Mouse (Mus musculus) layer of hippocampus, adult 18-20 months (tissue): ENCODE measurements around the gene Synj2bp. TPM values are rescaled to one million over a fixed set of nuclear protein-coding genes. Genes with fewer than 3 reads are reported as not detected.
A peak's percentile ranks its signal among the peaks of the same experiment; 100 is the strongest.
"Not testable (repeated sequence)": the region's sequence is repeated elsewhere in the genome, so short reads cannot be mapped to it uniquely, and the experiment has no call there.

Experiments used
- DNase-seq, 2 experiments: peaks; one replicate each; pipeline ENCODE4 v3.0.0; 2022; ENCODE audit warnings: low spot score in 2 of 2
- long read RNA-seq: library from polyadenylated mRNA; stranded (forward); transcript quantifications from one replicate; pipeline ENCODE4 v2.0.0, GENCODE M21; 2021
- total RNA-seq, 2 experiments: library from RNA; stranded (reverse); gene quantifications; 2 replicates each; pipeline ENCODE4 v1.2.3; 2021

Synj2bp gene
- total RNA-seq: 10 to 100 TPM; 29.4 to 31.3 TPM
- long read RNA-seq, full-length matches to known transcripts: 29 of 31 reads
- long read RNA-seq, partial matches to known transcripts: 0 of 31 reads
- long read RNA-seq, other reads (novel, unspliced or antisense): 2 of 31 reads

DNA sequence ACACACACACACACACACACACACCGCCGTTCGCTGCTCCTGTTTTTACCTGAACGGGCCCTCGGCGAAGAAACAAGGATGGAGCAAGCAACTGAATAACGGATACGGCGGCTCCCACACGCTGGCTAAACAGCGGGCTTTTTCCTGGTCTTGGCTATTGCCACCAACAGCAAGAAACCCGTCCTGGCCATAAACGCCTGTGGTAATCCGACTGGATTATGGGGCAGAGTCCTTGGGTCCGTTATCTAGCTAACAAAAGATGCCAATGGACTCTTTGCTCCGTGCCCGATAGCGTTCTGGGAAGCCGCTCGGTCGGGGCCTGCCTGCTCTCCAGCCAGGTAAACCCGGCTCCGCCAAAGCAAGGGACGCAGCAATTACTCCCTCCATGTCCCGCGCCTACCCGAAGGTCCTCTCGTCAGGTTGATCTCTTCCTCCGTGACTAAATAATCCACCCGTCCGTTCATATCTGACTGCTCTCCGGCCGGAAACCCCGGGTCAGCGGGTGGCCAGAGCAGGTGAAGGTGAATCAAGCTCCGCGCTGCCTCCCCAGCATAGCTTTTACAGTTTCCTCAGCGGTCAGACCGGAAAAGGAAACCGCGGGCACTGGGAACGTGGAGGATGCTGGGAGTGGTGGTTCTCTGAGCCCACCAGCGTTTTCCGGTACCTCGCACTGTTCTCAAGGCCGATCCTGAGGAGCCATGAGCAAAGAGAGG is at the start of gene Synj2bp, which contains the start of gene Gm20498:
TSS of gene Synj2bp (minus strand) at position 596 of the 713 bp plus-strand sequence.
TSS of gene Gm20498 (minus strand) at position 590 of the 713 bp plus-strand sequence.
- DNase-seq: peak; percentile 81 to 89

DNA sequence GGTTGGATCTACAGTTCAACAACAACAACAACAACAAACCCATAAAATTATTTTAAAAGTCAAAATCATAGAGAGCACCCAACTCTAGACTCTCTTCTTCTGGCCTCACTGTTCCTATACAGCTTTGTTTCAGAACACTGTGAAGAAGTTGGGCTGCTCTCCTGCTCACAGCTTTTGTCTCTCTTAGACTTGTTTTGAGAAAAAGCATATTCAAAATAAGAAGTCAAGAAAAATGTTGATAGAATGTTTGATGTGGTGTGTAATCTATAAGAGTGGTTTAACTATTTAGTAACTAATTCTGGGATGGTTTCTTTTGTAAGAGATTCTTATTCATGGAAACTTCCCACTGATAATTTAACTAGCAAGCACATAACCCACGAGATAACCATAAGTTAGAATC is 35.7 kb upstream of the Synj2bp start, which contains the start of gene Adam21:
TSS of gene Adam21 (minus strand) at position 101 of the 400 bp plus-strand sequence.
- DNase-seq: no peak

DNA sequence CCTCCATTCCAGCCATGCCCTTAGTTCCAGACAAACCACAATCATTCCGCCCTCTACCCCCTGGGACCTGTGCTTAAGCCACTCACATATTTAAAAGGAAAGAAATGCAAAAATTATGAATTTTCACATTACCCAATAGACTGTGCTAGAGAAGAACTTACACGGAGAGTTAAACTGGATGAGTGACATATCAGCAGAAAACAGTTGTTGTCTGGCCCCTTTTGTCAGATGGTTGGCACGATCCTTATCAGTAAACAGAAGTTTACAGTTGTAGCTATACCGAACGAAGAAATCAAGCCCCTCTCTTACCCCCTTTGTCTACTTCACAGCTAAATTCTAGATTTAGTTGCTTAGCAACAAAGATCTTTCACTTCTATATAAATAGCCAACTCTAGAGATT is 35.2 kb upstream of the Synj2bp start:
- no peak for DNase-seq

DNA sequence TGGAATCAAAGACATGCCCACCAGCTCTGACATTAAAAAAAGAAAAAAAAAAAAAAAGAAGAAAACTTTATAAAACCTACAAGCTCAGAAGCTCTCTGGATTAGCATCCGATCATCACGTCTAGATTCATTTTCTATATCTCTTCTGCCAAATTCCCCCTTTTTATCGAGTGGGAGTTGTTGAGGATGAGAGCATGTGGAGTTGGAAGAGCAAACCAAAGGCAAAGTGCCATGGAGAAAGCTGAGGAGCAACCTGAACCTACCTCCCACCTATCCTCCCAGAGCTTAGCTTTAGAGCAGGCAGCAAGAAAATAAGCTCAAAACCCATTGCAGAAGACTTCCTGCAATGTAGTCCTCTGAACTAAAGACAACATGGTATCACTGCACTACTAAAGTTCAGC is 31.5 kb upstream of the Synj2bp start:
- DNase-seq: no peak

DNA sequence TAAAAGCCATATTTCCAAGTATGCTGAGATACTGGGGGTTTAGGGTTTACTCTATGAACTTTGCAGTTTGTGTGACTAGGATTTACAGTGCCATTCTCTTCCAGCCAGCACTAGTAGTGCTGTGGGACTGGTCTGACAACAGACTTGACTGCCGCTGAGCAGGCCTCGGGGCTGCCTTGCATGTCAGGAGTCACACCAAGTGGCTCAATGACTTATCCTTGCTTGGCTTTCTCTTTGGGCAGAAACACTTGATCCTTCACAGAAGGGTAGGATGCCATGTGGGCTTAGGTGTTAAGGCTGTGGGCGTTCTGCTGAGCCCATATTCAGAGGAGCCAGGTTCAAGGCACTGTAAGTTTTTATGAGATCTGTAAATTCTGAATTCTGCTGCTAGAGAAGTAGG is 16.6 kb upstream of the Synj2bp start:
- no peak for DNase-seq

DNA sequence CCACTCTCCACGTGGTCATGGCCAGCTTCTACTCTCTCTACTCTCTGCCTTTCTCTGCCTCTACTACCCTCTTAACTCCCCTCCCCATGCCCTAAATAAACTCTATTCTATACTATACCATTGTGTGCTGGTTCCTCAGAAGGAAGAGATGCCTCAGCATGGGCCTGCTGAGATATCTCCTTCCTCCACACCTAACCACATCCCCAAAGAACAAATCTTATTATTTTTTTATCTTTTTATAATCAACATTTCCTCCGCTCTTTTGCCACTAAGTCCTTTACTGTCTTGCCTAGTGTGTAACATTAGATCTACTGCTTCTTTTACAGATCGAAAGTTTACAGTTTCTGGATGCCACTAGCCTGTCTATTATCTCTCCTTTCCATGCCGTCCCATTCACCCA is 14.5 kb upstream of the Synj2bp start:
- DNase-seq: no peak

DNA sequence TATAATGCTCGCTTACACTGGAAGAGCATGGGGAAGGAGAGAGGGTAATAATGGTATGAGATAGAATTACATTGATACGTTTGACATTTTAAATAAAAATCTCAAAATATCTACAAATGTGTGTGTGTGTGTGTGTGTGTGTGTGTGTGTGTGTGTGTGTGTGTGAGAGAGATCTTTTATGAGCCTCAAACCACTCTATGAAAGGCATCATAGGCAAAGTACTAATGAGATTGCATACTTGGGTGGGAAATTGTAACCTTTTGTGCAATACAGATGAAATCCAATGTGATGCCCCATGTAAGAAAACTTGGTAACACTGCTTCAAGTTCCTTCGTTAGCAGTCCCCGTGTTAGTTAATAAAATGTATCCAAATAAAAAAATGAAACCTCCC is 313 bp upstream of the Synj2bp start:
- DNase-seq: no peak

DNA sequence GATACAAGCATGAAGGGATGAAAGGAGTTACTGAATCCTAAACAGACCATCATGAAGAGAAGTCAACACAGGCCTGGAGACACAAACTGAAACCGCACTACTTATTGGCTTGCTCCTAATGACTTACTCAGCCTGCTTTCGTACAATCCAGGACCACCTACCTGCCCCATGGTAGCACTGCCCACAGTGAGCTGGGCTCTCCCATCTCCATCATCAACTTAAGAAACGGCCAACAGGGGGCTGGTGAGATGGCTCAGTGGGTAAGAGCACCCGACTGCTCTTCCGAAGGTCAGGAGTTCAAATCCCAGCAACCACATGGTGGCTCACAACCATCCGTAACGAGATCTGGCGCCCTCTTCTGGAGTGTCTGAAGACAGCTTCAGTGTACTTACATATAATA is 2.1 kb downstream of the Synj2bp start:
- DNase-seq: not testable (repeated sequence)

DNA sequence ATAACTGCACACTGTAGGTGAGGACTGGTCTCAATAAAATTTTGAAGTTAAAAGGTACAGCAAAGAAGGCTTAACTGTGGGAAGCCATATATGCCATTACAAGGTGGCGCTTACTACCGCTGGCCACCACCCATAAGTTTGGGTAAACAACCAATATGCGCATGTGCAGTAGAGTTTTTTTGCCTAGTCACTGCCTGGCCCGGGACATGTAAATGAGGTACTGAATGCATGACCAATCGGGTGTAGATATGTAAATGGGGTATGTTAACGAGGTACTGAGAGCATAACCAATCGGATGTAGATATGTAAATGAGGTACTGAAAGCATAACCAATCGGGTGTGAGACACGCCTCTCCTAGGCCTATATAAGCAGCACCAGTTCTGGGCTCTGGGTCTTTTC is 35.8 kb downstream of the Synj2bp start:
- DNase-seq: not testable (repeated sequence)

DNA sequence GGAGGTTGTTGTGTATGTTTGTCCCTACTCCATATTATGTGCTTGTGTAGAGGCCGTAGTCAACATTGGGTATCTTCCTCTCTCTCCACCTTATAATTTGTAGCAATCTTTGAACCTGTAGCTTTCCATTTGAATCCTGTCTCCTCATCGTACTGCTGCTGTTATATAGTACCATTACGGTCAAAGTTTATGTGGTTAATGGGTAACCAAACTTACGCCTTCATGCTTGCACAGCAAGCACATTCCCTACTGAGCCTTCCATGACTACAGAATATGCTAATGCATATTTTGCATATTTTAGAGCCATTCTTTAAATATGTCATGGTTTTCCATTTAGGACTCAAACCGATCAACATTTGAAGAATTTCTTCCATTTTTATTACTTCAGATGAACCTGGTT is 42.2 kb downstream of the Synj2bp start:
- DNase-seq: no peak

DNA sequence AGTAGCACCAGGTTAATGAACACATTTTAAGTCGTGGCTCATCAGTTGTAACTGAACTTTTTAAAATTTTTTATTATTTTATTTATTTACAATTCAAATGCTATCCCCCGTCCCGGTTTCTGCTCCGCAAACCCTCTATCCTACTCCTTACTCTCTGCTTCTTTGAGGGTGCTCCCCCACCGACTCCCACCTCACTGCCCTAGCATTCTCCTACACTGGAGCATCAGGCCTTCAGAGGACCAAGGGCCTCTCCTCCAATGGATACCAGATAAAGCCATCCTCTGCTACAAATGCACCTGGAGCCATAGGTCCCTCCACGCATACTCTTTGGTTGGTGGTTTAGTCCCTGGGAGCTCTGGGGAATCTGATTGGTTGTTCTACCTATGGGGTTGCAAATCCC is 47.4 kb downstream of the Synj2bp start:
- no peak for DNase-seq

DNA sequence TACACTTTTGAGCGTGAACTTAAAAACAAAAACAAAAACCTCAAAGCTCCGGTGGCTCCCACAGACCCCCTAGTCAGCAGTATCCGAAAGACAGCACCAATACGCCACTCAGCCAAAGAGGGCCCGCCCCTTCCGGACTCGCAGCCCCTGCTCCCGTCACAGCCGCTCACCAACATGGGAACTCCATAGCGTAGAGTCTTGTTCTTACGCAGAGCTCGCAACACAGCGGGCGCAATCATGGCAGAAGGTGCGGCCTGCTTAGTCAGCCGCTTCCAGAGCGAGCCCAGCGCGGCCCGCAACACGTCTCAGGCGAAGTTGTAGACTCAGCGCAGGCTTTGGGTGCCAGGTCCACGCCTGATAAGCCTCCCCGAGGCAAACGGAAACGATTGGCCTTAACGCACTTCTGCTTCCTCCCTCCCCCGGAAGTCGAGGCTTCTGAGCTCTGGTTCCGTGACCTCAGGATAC is 48.0 kb downstream of the Synj2bp start, which contains the start of gene Cox16:
TSS of gene Cox16 (minus strand) at position 401 of the 465 bp plus-strand sequence.
- DNase-seq: peak; percentile 87 to 93

DNA sequence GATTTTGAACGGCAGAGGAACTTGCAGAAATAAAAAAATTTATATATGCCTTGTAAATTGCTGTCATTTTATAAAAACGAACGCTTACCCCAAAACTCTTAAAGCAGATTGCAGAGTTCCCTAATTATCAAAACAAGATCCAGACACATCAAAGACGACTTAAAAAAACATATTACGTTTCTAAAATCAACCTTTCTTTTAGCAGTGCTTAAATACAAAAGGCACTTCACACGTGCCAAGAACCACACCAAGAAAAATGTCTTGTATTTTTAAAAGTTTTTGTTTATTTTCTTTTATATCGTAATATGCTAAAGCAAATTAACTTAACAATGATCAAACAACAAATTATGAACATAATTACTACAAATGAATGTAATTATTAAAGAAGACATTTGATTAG is 48.5 kb downstream of the Synj2bp start:
- DNase-seq: no peak

DNA sequence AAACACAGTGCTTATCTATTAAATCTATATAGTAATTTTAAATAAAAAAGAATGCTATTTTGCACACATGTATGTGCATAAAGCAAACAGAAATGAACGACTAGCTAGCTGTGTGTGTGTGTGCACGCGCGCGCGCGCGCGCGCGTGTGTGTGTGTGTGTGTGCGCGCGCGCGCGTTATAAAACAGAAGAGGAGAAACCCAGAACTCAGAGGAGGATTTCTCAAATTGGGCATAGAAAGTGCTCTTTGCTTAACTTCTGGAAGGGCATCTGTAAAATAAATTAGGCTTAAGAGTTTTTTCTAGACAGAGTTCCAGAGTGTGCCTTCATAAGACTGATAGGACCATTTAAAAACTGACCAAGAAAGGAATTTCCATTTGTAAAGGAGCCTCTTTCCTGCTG is 49.1 kb downstream of the Synj2bp start:
- DNase-seq: no peak

DNA sequence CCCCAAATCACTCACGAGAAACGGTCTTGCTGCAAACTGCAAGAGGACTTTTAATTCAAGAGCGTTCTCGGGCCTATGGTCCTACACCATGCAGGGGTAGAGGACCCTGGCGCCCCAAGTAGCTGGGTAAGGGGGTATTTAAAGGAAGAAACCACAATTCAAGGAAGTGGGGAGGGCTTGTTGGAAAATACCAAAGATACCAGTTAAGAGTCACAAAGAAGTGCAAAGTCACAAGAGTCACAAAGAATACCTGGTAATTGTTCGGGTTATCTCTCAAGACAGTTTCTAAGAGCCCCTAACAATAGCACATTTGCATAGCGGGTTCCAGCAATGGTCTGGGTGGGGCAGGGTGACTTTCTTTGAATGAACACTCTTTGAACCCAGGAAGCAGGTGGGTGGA is 73.7 kb downstream of the Synj2bp start:
- DNase-seq: not testable (repeated sequence)

Other genes with a start within 250 kb of the Synj2bp start
- 10 to 100 TPM; 13.0 to 14.0 TPM for gene Slc8a3, start 199.7 kb downstream of the Synj2bp start, total RNA-seq
- 1 to 10 TPM; 1.4 to 1.6 TPM for gene Gm4787, start 153.4 kb downstream of the Synj2bp start, total RNA-seq
- gene Adam4, start 111.0 kb downstream of the Synj2bp start, total RNA-seq: 1 to 10 TPM; 1.5 to 2.7 TPM
- gene Cox16, start 47.8 kb downstream of the Synj2bp start, total RNA-seq: 10 to 100 TPM; 39.7 to 40.3 TPM
- 10 to 100 TPM; 35.1 to 41.0 TPM for gene Gm20498, start within 50 bp of the Synj2bp start, total RNA-seq
- under 1 TPM in 1 of 2 experiments, not detected in 1; 0.20 TPM for gene Adam21, start 35.6 kb upstream of the Synj2bp start, total RNA-seq
- gene Med6, start 62.1 kb upstream of the Synj2bp start, total RNA-seq: 10 to 100 TPM; 29.5 to 31.7 TPM
- gene Ttc9, start 98.3 kb upstream of the Synj2bp start, total RNA-seq: 10 to 100 TPM; 38.8 to 44.5 TPM
- 10 to 100 TPM; 30.8 to 31.9 TPM for gene Map3k9, start 248.3 kb upstream of the Synj2bp start, total RNA-seq